Mouse (Mus musculus): ENCODE measurements around the gene Gm49673. TPM values are rescaled to one million over a fixed set of nuclear protein-coding genes. Genes with fewer than 3 reads are reported as not detected.
"Not testable (repeated sequence)": the region's sequence is repeated elsewhere in the genome, so short reads cannot be mapped to it uniquely, and the experiment has no call there.

Gene Gm49673
- polyA plus RNA-seq, 1 experiment from 2014 or later = not detected

- ATAC-seq (ENCODE audit: low FRiP score, low TSS enrichment); H3K27me3 ChIP-seq (ENCODE audit: control insufficient read depth, insufficient read depth, low read length); H3K27ac ChIP-seq (replicated peaks; ENCODE audit: low read depth, low read length); DNase-seq; H3K4me3 ChIP-seq (replicated peaks; ENCODE audit: low read depth, low read length); H3K9ac ChIP-seq (replicated peaks; ENCODE audit: low read length); H3K9me3 ChIP-seq (ENCODE audit: control insufficient read depth, low read length); H3K4me2 ChIP-seq (ENCODE audit: low read length); H3K4me1 ChIP-seq (ENCODE audit: control insufficient read depth, insufficient read depth, low read length): not testable (repeated sequence)
- peaks cover 31% of the 10 kb centered on the region for H3K36me3 ChIP-seq (ENCODE audit: control insufficient read depth, insufficient read depth, low read length)
- 92% methylated on average over 6 of the region's 8 CpGs for WGBS
Observed at GRCm38 (mm10) chr17:8167436-8167835, 19.8 kb upstream of the Gm49673 start.

- H3K27me3 ChIP-seq (ENCODE audit: control insufficient read depth, insufficient read depth, low read length); ATAC-seq (ENCODE audit: low FRiP score, low TSS enrichment); H3K27ac ChIP-seq (replicated peaks; ENCODE audit: low read depth, low read length); H3K9ac ChIP-seq (replicated peaks; ENCODE audit: low read length); H3K4me1 ChIP-seq (ENCODE audit: control insufficient read depth, insufficient read depth, low read length); DNase-seq; H3K4me3 ChIP-seq (replicated peaks; ENCODE audit: low read depth, low read length); H3K9me3 ChIP-seq (ENCODE audit: control insufficient read depth, low read length): not testable (repeated sequence)
- Histone ChIP-seq H3K36me3 (ENCODE audit: control insufficient read depth, insufficient read depth, low read length) (peaks cover 21% of the 10 kb centered on the region), H3K4me2 (ENCODE audit: low read length) (peak overlapping the region; percentile 49)
- 33% methylated on average over 2 of the region's 3 CpGs for WGBS
Observed at GRCm38 (mm10) chr17:8166454-8166853, 18.9 kb upstream of the Gm49673 start.

GRCm38 (mm10) chr17:8165977-8166376, 18.4 kb upstream of the Gm49673 start:
- peak overlapping the region; percentile 45 for H3K4me3 ChIP-seq (replicated peaks; ENCODE audit: low read depth, low read length)
- not testable (repeated sequence) for H3K4me1 ChIP-seq (ENCODE audit: control insufficient read depth, insufficient read depth, low read length); H3K9ac ChIP-seq (replicated peaks; ENCODE audit: low read length); H3K9me3 ChIP-seq (ENCODE audit: control insufficient read depth, low read length); ATAC-seq (ENCODE audit: low FRiP score, low TSS enrichment); H3K27me3 ChIP-seq (ENCODE audit: control insufficient read depth, insufficient read depth, low read length); DNase-seq; H3K27ac ChIP-seq (replicated peaks; ENCODE audit: low read depth, low read length)
- H3K4me2 ChIP-seq (ENCODE audit: low read length) = peak overlapping the region; percentile 49
- H3K36me3 ChIP-seq (ENCODE audit: control insufficient read depth, insufficient read depth, low read length) = peaks cover 17% of the 10 kb centered on the region
- 0% methylated on average over 11 of the region's 11 CpGs for WGBS

GRCm38 (mm10) chr17:8165608-8165945, 18.0 kb upstream of the Gm49673 start:
- not testable (repeated sequence) for H3K27me3 ChIP-seq (ENCODE audit: control insufficient read depth, insufficient read depth, low read length); H3K4me1 ChIP-seq (ENCODE audit: control insufficient read depth, insufficient read depth, low read length); H3K27ac ChIP-seq (replicated peaks; ENCODE audit: low read depth, low read length); H3K9ac ChIP-seq (replicated peaks; ENCODE audit: low read length); H3K9me3 ChIP-seq (ENCODE audit: control insufficient read depth, low read length); ATAC-seq (ENCODE audit: low FRiP score, low TSS enrichment)
- peak overlapping the region; percentile 49 for H3K4me2 ChIP-seq (ENCODE audit: low read length)
- under 1% methylated on average over 38 of the region's 42 CpGs for WGBS
- peaks cover 13% of the 10 kb centered on the region for H3K36me3 ChIP-seq (ENCODE audit: control insufficient read depth, insufficient read depth, low read length)
- H3K4me3 ChIP-seq (replicated peaks; ENCODE audit: low read depth, low read length) = peak overlapping the region; percentile 45
- DNase-seq = peak; percentile 25

GRCm38 (mm10) chr17:8164701-8165607, 17.4 kb upstream of the Gm49673 start, which contains the start of gene Fgfr1op:
Fgfr1op (plus strand) TSS chr17:8165501.
- H3K27ac ChIP-seq (replicated peaks; ENCODE audit: low read depth, low read length); H3K36me3 ChIP-seq (ENCODE audit: control insufficient read depth, insufficient read depth, low read length); H3K9me3 ChIP-seq (ENCODE audit: control insufficient read depth, low read length); H3K27me3 ChIP-seq (ENCODE audit: control insufficient read depth, insufficient read depth, low read length); H3K9ac ChIP-seq (replicated peaks; ENCODE audit: low read length); H3K4me1 ChIP-seq (ENCODE audit: control insufficient read depth, insufficient read depth, low read length): not testable (repeated sequence)
- ATAC-seq (ENCODE audit: low FRiP score, low TSS enrichment) (peak; percentile 98), DNase-seq (peak; percentile 5)
- 3% methylated on average over 13 of the region's 55 CpGs for WGBS
- Histone ChIP-seq H3K4me3 (replicated peaks; ENCODE audit: low read depth, low read length) (peak within 1 kb of the TSS; percentile 45), H3K4me2 (ENCODE audit: low read length) (peak within 1 kb of the TSS; percentile 49)

GRCm38 (mm10) chr17:8160969-8161368, 13.4 kb upstream of the Gm49673 start:
- not testable (repeated sequence) for H3K4me1 ChIP-seq (ENCODE audit: control insufficient read depth, insufficient read depth, low read length); H3K4me3 ChIP-seq (replicated peaks; ENCODE audit: low read depth, low read length); H3K4me2 ChIP-seq (ENCODE audit: low read length); H3K36me3 ChIP-seq (ENCODE audit: control insufficient read depth, insufficient read depth, low read length); ATAC-seq (ENCODE audit: low FRiP score, low TSS enrichment); H3K9me3 ChIP-seq (ENCODE audit: control insufficient read depth, low read length); H3K27me3 ChIP-seq (ENCODE audit: control insufficient read depth, insufficient read depth, low read length); H3K9ac ChIP-seq (replicated peaks; ENCODE audit: low read length); H3K27ac ChIP-seq (replicated peaks; ENCODE audit: low read depth, low read length)
- peak; percentile 46 for DNase-seq
- 19% methylated on average over 1 of the region's 3 CpGs for WGBS

GRCm38 (mm10) chr17:8158627-8159026, 11.0 kb upstream of the Gm49673 start:
- not testable (repeated sequence) for H3K27ac ChIP-seq (replicated peaks; ENCODE audit: low read depth, low read length); DNase-seq; H3K9me3 ChIP-seq (ENCODE audit: control insufficient read depth, low read length); ATAC-seq (ENCODE audit: low FRiP score, low TSS enrichment); H3K9ac ChIP-seq (replicated peaks; ENCODE audit: low read length); H3K27me3 ChIP-seq (ENCODE audit: control insufficient read depth, insufficient read depth, low read length); H3K36me3 ChIP-seq (ENCODE audit: control insufficient read depth, insufficient read depth, low read length); H3K4me3 ChIP-seq (replicated peaks; ENCODE audit: low read depth, low read length); H3K4me1 ChIP-seq (ENCODE audit: control insufficient read depth, insufficient read depth, low read length); H3K4me2 ChIP-seq (ENCODE audit: low read length)
- no CpG with 5 or more reads among the region's 1 CpGs for WGBS

- H3K4me1 ChIP-seq (ENCODE audit: control insufficient read depth, insufficient read depth, low read length); H3K9ac ChIP-seq (replicated peaks; ENCODE audit: low read length); ATAC-seq (ENCODE audit: low FRiP score, low TSS enrichment); H3K27ac ChIP-seq (replicated peaks; ENCODE audit: low read depth, low read length); H3K4me3 ChIP-seq (replicated peaks; ENCODE audit: low read depth, low read length); H3K9me3 ChIP-seq (ENCODE audit: control insufficient read depth, low read length); H3K36me3 ChIP-seq (ENCODE audit: control insufficient read depth, insufficient read depth, low read length); H3K4me2 ChIP-seq (ENCODE audit: low read length); DNase-seq; H3K27me3 ChIP-seq (ENCODE audit: control insufficient read depth, insufficient read depth, low read length): not testable (repeated sequence)
- no CpG with 5 or more reads among the region's 8 CpGs for WGBS
Observed at GRCm38 (mm10) chr17:8155982-8156381, 8.4 kb upstream of the Gm49673 start.

GRCm38 (mm10) chr17:8155010-8155409, 7.4 kb upstream of the Gm49673 start:
- H3K27ac ChIP-seq (replicated peaks; ENCODE audit: low read depth, low read length); H3K4me1 ChIP-seq (ENCODE audit: control insufficient read depth, insufficient read depth, low read length); H3K4me2 ChIP-seq (ENCODE audit: low read length); H3K4me3 ChIP-seq (replicated peaks; ENCODE audit: low read depth, low read length); H3K9ac ChIP-seq (replicated peaks; ENCODE audit: low read length); H3K27me3 ChIP-seq (ENCODE audit: control insufficient read depth, insufficient read depth, low read length); H3K9me3 ChIP-seq (ENCODE audit: control insufficient read depth, low read length); H3K36me3 ChIP-seq (ENCODE audit: control insufficient read depth, insufficient read depth, low read length); DNase-seq; ATAC-seq (ENCODE audit: low FRiP score, low TSS enrichment): not testable (repeated sequence)
- 83% methylated on average over 7 of the region's 7 CpGs for WGBS

Data from midbrain, embryonic 14.5 days (tissue).